Comparison of ENCODE assay signal across 8 mouse cellular contexts in genomic region chr4:53714051-53714814, GRCm38 (mm10). TPM values are rescaled to one million over a fixed set of nuclear protein-coding genes. Genes with fewer than 3 reads are reported as not detected.
DNase-seq lines count a peak whose midpoint lies in the region; ATAC-seq lines count a peak whose summit lies in the region.

No protein-coding gene starts in this region.

- peaks cover 4% of the 10 kb centered on the region for H3K4me1 ChIP-seq in hindbrain, embryonic 16.5 days (ENCODE audit: control insufficient read depth, insufficient read depth, low read depth, low read length)

- H3K9ac ChIP-seq in hindbrain, embryonic 16.5 days (ENCODE audit: low read depth, low read length), result peak overlapping the region; percentile 89

- H3K9me3 ChIP-seq in hindbrain, embryonic 16.5 days (ENCODE audit: control insufficient read depth, low read length), result no peaks in the 10 kb centered on the region

- no peaks in the 10 kb centered on the region for H3K79me2 ChIP-seq in macrophage (ENCODE audit: inconsistent target)

- WGBS in hindbrain, embryonic 16.5 days, result 6% methylated on average over 58 of the region's 58 CpGs
- under 1% methylated on average over 58 of the region's 58 CpGs for WGBS in macrophage (ENCODE audit: missing documents)

- H3K4me3 ChIP-seq in hindbrain, embryonic 16.5 days (ENCODE audit: low read length), result peak overlapping the region; percentile 76
- peak overlapping the region; percentile 78 for H3K4me3 ChIP-seq in macrophage (ENCODE audit: inconsistent target)

- ATAC-seq in hindbrain, embryonic 16.5 days, result peak; percentile 96

- H3K27me3 ChIP-seq in hindbrain, embryonic 16.5 days (replicated peaks; ENCODE audit: control insufficient read depth, insufficient read depth, low read length), result no peaks in the 10 kb centered on the region

- peak; percentile 75 for DNase-seq in WW6 (ENCODE audit: low read depth, low spot score)
- peak; percentile 81 to 91 for DNase-seq in cerebellum, postnatal 4 days (ENCODE audit: low spot score in 2 of 2)
- peak; percentile 92 for DNase-seq in gastrocnemius, adult 18-20 months (ENCODE audit: low spot score)
- peak; percentile 92 to 94 for DNase-seq in left cerebral cortex, adult 18-20 months (ENCODE audit: low spot score in 2 of 2)
- DNase-seq in right cerebral cortex, adult 18-20 months, result peak; percentile 92
- peak; percentile 52 for DNase-seq in urinary bladder, postnatal 10 days (ENCODE audit: low spot score)

- H3K36me3 ChIP-seq in hindbrain, embryonic 16.5 days (ENCODE audit: control insufficient read depth, insufficient read depth, low read length), result no peaks in the 10 kb centered on the region
- H3K36me3 ChIP-seq in macrophage (ENCODE audit: inconsistent target), result no peaks in the 10 kb centered on the region

- H3K27ac ChIP-seq in hindbrain, embryonic 16.5 days (ENCODE audit: low read depth, low read length), result peak overlapping the region; percentile 80
- H3K27ac ChIP-seq in macrophage, result no peak overlapping the region

- H3K4me2 ChIP-seq in hindbrain, embryonic 16.5 days (ENCODE audit: low read length), result peak overlapping the region; percentile 80

RNA-seq across cellular contexts. Expression of gene Fktn, which starts 0.4 kb away (rescaled TPM):
- 1 to 10 TPM; 6.6 to 7.6 TPM for total RNA-seq in gastrocnemius, adult 18-20 months (2021)
- 25.3 and 28.7 TPM in 2 replicates for polyA plus RNA-seq in hindbrain, embryonic 16.5 days (2015; fragmentation: Nextera tagmentation; extraction: Ambion mirVana)
- total RNA-seq in left cerebral cortex, adult 18-20 months (2021), result 10 to 100 TPM; 26.8 to 28.3 TPM
- total RNA-seq in macrophage (2018; cell fraction: chromatin; rRNA removed), result 10 to 100 TPM in 10 of 26 experiments, 1 to 10 TPM in 16; 1.6 to 15.0 (median 9.1) TPM
- 1 to 10 TPM; 3.1 to 6.9 (median 4.6) TPM for total RNA-seq in macrophage (2018; cell fraction: cytosol; rRNA removed)
- 10 to 100 TPM in 7 of 26 experiments, 1 to 10 TPM in 19; 3.5 to 14.6 (median 8.7) TPM for total RNA-seq in macrophage (2018; cell fraction: nucleus; rRNA removed)
- polyA plus RNA-seq in macrophage (2018), result 3.8 to 5.8 TPM (median 5.8 TPM) in 3 replicates
